Mouse (Mus musculus): Measurements from ENCODE around the gene Acap3.

- TF ChIP-seq GATA1 (IDR thresholded peaks at IDR 0.05; ENCODE audit: low read length), result no peak
- TF ChIP-seq TAL1 (IDR thresholded peaks at IDR 0.05; ENCODE audit: low read length), result no peak
These were observed 7.7 kb downstream of the Acap3 start for GRCm38 (mm10) chr4:155899355-155899754.
